ENCODE assay signal across 9 mouse cellular contexts in genomic region chr9:110205526-110206404, GRCm38 (mm10). TPM values are rescaled to one million over a fixed set of nuclear protein-coding genes. Genes with fewer than 3 reads are reported as not detected.
DNase-seq lines count a peak whose midpoint lies in the region; ATAC-seq and TF ChIP-seq lines count a peak whose summit lies in the region.
"Had no signal": no experiment of that assay in that cellular context is flagged by ENCODE, and none has a peak within 500 bp of the region (broad histone marks: within the 10 kb centered on the region; RNA-seq: fewer than 3 reads in every experiment).

No protein-coding gene starts in this region.

- no peaks in the 10 kb centered on the region for H3K9me3 ChIP-seq in ES-Bruce4 (replicated peaks; ENCODE audit: control insufficient read depth, insufficient read depth, low read length, poor library complexity, severe bottlenecking)
- H3K9me3 ChIP-seq: liver, embryonic 15.5 days had no signal

- ATAC-seq in inflammation-experienced regulatory T-cells, adult 6 months: no peak

- H3K27ac ChIP-seq in ES-Bruce4 (ENCODE audit: insufficient read depth, low read length): peak overlapping the region; percentile 75
- H3K27ac ChIP-seq: liver, embryonic 15.5 days had no signal

- no peak for TF ChIP-seq CTCF in ES-Bruce4 (IDR thresholded peaks at IDR 0.05; ENCODE audit: low read depth, low read length)

- 0 out of 2 replicates have a peak overlapping the region, but pooled peaks have one; percentile 29 for H3K9ac ChIP-seq in ES-Bruce4 (ENCODE audit: low read depth, poor library complexity, severe bottlenecking)
- H3K9ac ChIP-seq: liver, embryonic 15.5 days had no signal

- no peaks in the 10 kb centered on the region for H3K4me1 ChIP-seq in ES-Bruce4 (ENCODE audit: control insufficient read depth, insufficient read depth, low read length)
- H3K4me1 ChIP-seq: liver, embryonic 15.5 days had no signal

- no peak overlapping the region for H3K4me3 ChIP-seq in ES-Bruce4 (ENCODE audit: low read depth, low read length)
- H3K4me3 ChIP-seq: liver, embryonic 15.5 days had no signal

- intact Hi-C loops in left cerebral cortex, postnatal 25 days (cut with DNase I): loop anchor here (1.0 to 2.0 kb wide), 2 partner anchors 39 to 88 kb away; no protein-coding TSS in a partner anchor

- peak; percentile 83 for TF ChIP-seq EP300 in ES-Bruce4 (IDR thresholded peaks at IDR 0.05; ENCODE audit: insufficient read depth, low read depth, low read length)

- H3K27me3 ChIP-seq in ES-Bruce4 (ENCODE audit: control insufficient read depth, insufficient read depth, low read length, poor library complexity, severe bottlenecking): no peaks in the 10 kb centered on the region
- H3K27me3 ChIP-seq: liver, embryonic 15.5 days had no signal

- DNase-seq in cerebellum, postnatal 25 days: peak; percentile 23 to 37
- peak; percentile 35 to 41 for DNase-seq in frontal cortex, postnatal 25 days (ENCODE audit: low spot score in 2 of 2)
- peak; percentile 66 to 86 for DNase-seq in left cerebral cortex, postnatal 25 days (ENCODE audit: low spot score in 2 of 2)
- DNase-seq in retina, postnatal 7 days (ENCODE audit: low read depth, low spot score): peak; percentile 34
- DNase-seq in yolk sac, embryonic 10.5 days (ENCODE audit: low spot score): no peak
- DNase-seq in adrenal gland, postnatal 10 days: no peak

- no peak for TF ChIP-seq POLR2A in ES-Bruce4 (IDR thresholded peaks at IDR 0.05; ENCODE audit: insufficient read depth, low read length)

- H3K36me3 ChIP-seq in ES-Bruce4 (ENCODE audit: control insufficient read depth, insufficient read depth, low read length, poor library complexity, severe bottlenecking): peaks cover 73% of the 10 kb centered on the region

RNA-seq across cellular contexts. Expression of gene Cspg5, which starts 37.8 kb away (rescaled TPM):
- polyA plus RNA-seq in ES-Bruce4 (2011; ENCODE audit: insufficient read depth, insufficient read length, low read depth, missing spikeins): 1.0 and 1.2 TPM in 2 replicates
- 100 to 1,000 TPM; 376 to 397 TPM for total RNA-seq in left cerebral cortex, postnatal 25 days (2021)
- polyA plus RNA-seq in inflammation-experienced regulatory T-cells, adult 6 months (2017; shearing (Covaris generic)): under 1 TPM; 0.13 to 0.27 (median 0.18) TPM
- 10 to 100 TPM; 13.6 to 18.6 TPM for total RNA-seq in adrenal gland, postnatal 10 days (2021)

Comparison
In these comparisons a context has a peak if more than half of its experiments do, and no peak if none do; other contexts are left out.
1. DNase-seq: peak in cerebellum, postnatal 25 days (2 of 2), frontal cortex, postnatal 25 days (2 of 2), left cerebral cortex, postnatal 25 days (2 of 2) and retina, postnatal 7 days (single experiment); none in yolk sac, embryonic 10.5 days (single experiment) and adrenal gland, postnatal 10 days (single experiment).
2. RNA of gene Cspg5, which starts 37.8 kb away (total RNA-seq): 376 to 397 TPM in left cerebral cortex, postnatal 25 days; 13.6 to 18.6 TPM in adrenal gland, postnatal 10 days; every median in the first group is over 10 times any median in the second.